Mouse (Mus musculus) layer of hippocampus, adult 9-11 months (tissue): Measurements from ENCODE around the gene Siah3.

Source experiments
- DNase-seq: peaks from one replicate; pipeline ENCODE4 v3.0.0; 2022

Gene Siah3

GRCm38 (mm10) chr14:75525376-75526145 is 69.8 kb downstream of the Siah3 start:
- DNase-seq, result no peak

DNA sequence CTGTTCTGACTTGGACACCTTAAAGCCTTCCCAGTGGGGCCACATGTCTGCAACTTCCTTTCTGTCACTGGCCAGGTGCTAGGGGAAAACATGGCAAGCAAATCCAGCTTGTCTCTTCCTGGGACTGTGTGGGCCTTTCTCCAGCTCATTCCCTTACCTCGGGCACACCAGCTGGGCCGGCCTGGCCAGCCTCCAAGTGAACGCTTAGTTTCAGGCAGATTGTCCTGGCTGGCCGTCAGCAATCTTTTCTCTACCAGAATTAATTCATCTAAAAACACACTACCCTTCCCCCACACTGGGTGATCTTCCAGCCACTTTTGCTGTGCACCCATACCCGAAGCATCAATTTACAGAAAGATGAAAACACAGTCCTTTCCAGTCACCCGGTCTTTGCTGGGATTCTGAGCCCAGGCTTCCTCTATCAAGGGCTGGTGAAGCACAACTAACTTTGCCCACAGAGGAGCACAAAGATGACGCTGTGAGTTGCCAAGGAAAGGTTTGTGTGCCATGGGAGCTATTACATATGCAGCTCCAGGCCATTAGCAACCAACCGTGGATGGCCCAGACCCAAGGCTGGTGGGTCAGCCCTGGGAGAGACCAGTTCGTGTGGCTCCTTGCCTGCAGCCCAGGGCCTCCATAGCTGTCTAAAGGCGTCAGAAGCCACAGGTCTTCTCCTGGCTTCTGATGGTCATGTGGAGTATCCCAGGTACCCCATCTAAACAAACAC is 71.8 kb downstream of the Siah3 start:
- peak; percentile 91 for DNase-seq

- no peak for DNase-seq
These were observed 75.1 kb downstream of the Siah3 start for GRCm38 (mm10) chr14:75530815-75531353.

GRCm38 (mm10) chr14:75539205-75539604 is 83.4 kb downstream of the Siah3 start:
- DNase-seq, result no peak

GRCm38 (mm10) chr14:75540216-75540995 is 84.6 kb downstream of the Siah3 start:
- DNase-seq, result no peak

DNA sequence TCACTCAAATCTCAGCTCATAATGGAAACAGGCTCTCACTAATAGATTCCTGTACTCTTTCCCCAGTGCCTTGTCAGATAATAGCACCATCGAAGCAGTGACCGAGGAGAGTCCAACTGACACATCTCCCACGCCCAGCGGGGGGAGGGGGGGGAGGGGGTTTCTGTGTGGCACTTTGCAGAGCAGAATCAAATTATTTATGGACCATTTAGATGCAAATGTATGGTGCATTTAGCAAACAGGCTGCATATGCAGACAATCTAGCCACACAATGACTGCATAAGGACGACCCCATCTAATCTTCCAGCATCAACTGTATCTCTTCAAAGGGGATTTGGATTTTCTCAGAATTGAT is 85.2 kb downstream of the Siah3 start:
- DNase-seq, result no peak

- no peak for DNase-seq
These were observed 85.9 kb downstream of the Siah3 start for GRCm38 (mm10) chr14:75541731-75542130.

GRCm38 (mm10) chr14:75561577-75562331 is 106.0 kb downstream of the Siah3 start:
- DNase-seq, result no peak

GRCm38 (mm10) chr14:75565534-75566140 is 109.9 kb downstream of the Siah3 start:
- peak; percentile 54 for DNase-seq

DNA sequence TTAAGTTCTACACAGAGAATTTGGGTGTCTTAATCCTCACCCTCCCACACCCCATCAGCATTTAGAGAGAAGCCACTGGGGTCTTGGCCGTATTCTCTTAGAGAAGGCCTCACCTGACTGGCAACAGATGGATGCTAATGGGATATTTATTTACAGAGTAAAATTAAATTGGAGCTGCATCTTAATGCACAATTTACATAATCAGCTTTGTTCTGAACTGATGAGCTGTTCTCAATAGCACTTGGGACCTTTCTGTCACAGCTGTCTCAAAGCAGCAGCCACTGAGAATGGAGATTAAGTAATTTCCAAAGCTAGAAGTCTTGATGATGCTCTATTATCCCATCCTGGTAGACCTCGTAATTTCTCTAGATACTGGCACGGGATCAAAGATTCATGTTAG is 110.5 kb downstream of the Siah3 start:
- DNase-seq, result no peak

DNA sequence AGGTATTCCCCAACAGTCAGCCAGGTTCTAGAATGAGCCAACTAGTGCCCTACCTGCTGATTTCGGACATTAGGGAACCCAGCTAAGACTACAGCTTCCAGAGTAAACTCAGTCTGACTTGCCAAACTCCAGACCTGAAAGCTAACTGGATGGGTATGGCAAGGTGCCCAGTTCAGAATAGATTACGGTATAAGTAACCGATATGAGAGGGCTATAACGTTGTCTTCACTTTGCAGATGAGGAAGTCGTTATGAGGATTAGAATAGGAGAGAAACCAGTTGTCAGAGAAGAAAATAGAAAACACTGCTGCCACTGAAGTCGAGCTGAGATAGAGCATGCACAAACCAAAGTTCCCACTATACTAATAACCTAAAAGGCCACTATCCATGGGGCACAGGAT is 123.2 kb downstream of the Siah3 start:
- DNase-seq, result no peak
